Mouse (Mus musculus) hindbrain, embryonic 11.5 days (tissue): ENCODE measurements around the gene Prkcb. TPM values are rescaled to one million over a fixed set of nuclear protein-coding genes. Genes with fewer than 3 reads are reported as not detected.

Experiments
- ATAC-seq: fragments of 200-750 bp; cut with Nextera tagmentation; 2 replicates; pipeline ENCODE4 v1.8.0; 2017; ENCODE audit warnings: mild to moderate bottlenecking, moderate TSS enrichment, moderate library complexity; ENCODE audit not compliant: low FRiP score
- DNase-seq: peaks from one replicate; pipeline ENCODE4 v3.0.0-alpha.2; 2015; ENCODE audit warnings: low spot score
- H3K27ac ChIP-seq: fragments of 300-500 bp; sonication (generic); 2 replicates; pipeline ENCODE4 v1.5.1; 2014; ENCODE audit warnings: mild to moderate bottlenecking, low read depth, low read length
- H3K27me3 ChIP-seq: fragments of 300-500 bp; sonication (generic); 2 replicates; pipeline ENCODE4 v1.6.1; 2014; ENCODE audit warnings: mild to moderate bottlenecking, low read length, moderate library complexity, mixed read lengths; ENCODE audit not compliant: control insufficient read depth, insufficient read depth
- H3K36me3 ChIP-seq: fragments of 300-500 bp; sonication (generic); 2 replicates; pipeline ENCODE4 v1.6.1; 2014; ENCODE audit warnings: mild to moderate bottlenecking, low read length, moderate library complexity, mixed read lengths; ENCODE audit not compliant: control insufficient read depth, insufficient read depth
- H3K4me1 ChIP-seq: fragments of 300-500 bp; sonication (generic); replicated peaks from 2 replicates; pipeline ENCODE4 v1.6.1; 2014; ENCODE audit warnings: low read length, mixed read lengths; ENCODE audit not compliant: control insufficient read depth, insufficient read depth
- H3K4me2 ChIP-seq: fragments of 300-500 bp; sonication (generic); replicated peaks from 2 replicates; pipeline ENCODE4 v1.6.1; 2014; ENCODE audit warnings: mild to moderate bottlenecking, low read depth, low read length
- H3K4me3 ChIP-seq: fragments of 300-500 bp; sonication (generic); 2 replicates; pipeline ENCODE4 v1.5.1; 2014; ENCODE audit warnings: low read depth, low read length
- H3K9ac ChIP-seq: fragments of 300-500 bp; sonication (generic); 2 replicates; pipeline ENCODE4 v1.6.1; 2014; ENCODE audit warnings: low read depth, low read length
- H3K9me3 ChIP-seq: fragments of 300-500 bp; sonication (generic); 2 replicates; pipeline ENCODE4 v1.6.1; 2016; ENCODE audit warnings: low read length; ENCODE audit not compliant: control insufficient read depth
- WGBS: fragments of 180-500 bp; shearing (Covaris S2); extraction: QIAGEN DNeasy Blood & Tissue Kit; methylation state at CpG from one replicate; pipeline ENCODE4 v1.1.7; 2014; 5-methylcytosine and 5-hydroxymethylcytosine counted together
- polyA plus RNA-seq: library from polyadenylated mRNA; unstranded; fragments of >200 nt; fragmentation: Nextera tagmentation; extraction: Ambion mirVana; gene quantifications from 2 replicates; pipeline ENCODE4 v1.2.1, GENCODE M21; 2014

Gene Prkcb
- polyA plus RNA-seq, 1 experiment from 2014 or later, result 22.3 TPM

DNA sequence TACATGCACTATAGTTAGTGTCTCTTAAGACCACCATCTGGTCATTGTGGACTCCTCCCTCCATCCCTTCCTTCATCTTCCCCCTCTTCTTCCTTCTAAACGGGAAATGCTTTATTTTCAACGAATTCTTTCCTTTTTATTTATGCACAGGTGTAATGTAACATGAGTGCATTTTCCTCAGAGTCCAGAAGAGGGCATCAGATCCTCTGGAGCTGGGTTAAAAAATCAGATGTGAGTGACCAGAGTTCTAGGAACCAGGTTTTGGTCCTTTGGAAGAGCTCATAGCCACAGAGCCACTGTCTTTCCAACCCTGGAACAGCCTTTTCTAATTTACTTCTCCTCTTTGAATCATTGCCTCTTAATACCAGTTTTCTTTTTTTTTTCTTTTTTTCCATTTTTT lies 6.0 kb upstream of the Prkcb start:
- Histone ChIP-seq H3K4me3 (no peak overlapping the region), H3K36me3 (no peaks in the 10 kb centered on the region), H3K9me3 (no peaks in the 10 kb centered on the region), H3K9ac (no peak overlapping the region), H3K4me1 (0 out of 2 replicates have a peak, but pooled peaks cover 2% of the 10 kb centered on the region), H3K27ac (no peak overlapping the region), H3K27me3 (no peaks in the 10 kb centered on the region), H3K4me2 (no peak overlapping the region)
- 84% methylated on average over 2 of the region's 2 CpGs for WGBS
- DNase-seq (no peak), ATAC-seq (no peak)

DNA sequence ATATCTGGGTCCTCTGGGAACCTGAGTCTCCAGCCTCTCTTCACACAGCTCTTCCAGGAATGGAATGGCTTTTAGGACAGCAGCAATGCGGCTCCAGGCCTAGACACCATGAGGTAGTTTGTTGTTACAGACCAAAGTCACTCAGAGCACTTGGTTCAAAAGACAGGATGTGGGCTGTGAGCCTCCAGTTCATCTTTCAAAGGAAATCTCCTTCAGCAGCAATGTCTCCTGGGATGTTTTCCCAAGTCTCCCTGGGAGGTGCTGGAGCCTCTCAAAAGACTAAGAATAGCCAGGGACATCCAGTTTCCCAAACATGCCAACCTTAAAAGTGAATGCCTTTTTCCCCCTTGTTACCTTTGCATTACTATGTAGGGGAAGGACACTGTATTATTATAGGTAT lies 1.3 kb upstream of the Prkcb start:
- DNase-seq, result no peak
- Histone ChIP-seq H3K27me3 (peaks cover 16% of the 10 kb centered on the region), H3K9ac (no peak overlapping the region), H3K4me1 (0 out of 2 replicates have a peak, but pooled peaks cover 2% of the 10 kb centered on the region), H3K4me2 (no peak overlapping the region), H3K27ac (no peak overlapping the region), H3K4me3 (no peak overlapping the region), H3K36me3 (no peaks in the 10 kb centered on the region), H3K9me3 (no peaks in the 10 kb centered on the region)
- no peak for ATAC-seq
- 52% methylated on average over 1 of the region's 1 CpGs for WGBS

DNA sequence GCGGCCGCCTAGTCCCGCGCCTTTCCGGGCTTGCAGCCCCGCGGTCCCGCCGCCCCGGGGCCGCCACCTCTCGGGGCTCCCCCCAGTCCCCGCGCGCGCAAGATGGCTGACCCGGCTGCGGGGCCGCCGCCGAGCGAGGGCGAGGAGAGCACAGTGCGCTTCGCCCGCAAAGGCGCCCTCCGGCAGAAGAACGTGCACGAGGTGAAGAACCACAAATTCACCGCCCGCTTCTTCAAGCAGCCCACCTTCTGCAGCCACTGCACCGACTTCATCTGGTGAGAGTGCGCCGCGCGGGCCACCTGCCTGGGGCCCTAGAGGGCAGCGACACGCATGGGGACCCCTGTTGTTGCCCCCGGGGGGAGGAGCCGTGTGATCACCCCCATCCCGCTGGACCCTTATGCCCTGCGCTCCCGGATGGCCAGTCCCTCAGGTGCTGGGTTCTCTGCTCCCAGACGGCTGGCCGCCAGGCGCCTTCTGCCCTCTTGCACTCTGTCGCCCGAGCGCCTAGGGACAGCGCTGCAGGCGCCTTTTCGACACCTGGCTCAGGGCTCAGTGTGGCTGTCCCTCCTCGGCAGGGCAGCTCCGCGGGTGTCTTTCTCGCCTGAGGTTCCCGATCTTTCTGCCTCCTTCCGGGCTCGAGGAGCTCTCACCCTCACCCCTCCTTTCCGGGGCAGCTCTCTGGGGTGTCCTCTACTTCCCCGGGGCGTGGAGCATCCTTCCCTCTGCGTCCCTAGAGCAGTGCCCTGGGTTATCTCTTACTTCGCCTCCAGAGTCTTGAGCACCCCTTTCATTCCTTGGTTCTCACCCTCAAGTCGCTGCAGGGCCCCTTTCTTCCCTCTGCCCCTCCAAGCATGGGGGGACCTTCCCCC lies 926 bp downstream of the Prkcb start:
- DNase-seq, result no peak

DNA sequence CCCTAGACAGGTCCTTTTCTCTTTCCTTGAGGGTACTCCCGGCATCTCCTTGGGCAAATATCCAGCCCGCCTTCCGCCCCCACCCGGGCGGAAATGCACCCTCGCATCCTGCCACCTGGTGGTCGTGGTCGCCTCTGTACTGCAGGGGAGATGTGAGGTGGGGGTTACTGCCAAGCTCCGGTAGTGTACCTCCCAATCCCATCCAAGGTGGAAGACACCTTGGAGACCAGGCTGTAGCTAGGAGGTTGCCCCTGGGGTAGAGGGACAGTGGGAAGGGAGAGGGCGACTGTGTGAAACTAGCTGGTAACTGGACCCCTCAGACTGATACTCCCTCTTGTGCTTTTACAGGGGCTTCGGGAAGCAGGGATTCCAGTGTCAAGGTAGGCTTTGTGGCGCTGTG lies 1.6 kb downstream of the Prkcb start:
- H3K9me3 ChIP-seq, result no peaks in the 10 kb centered on the region
- WGBS, result 10% methylated on average over 12 of the region's 12 CpGs
- H3K27ac ChIP-seq, result no peak overlapping the region
- DNase-seq, result peak; percentile 27
- 0 out of 2 replicates have a peak, but pooled peaks cover 2% of the 10 kb centered on the region for H3K4me1 ChIP-seq
- H3K9ac ChIP-seq, result no peak overlapping the region
- H3K4me3 ChIP-seq, result peak overlapping the region; percentile 55
- peak overlapping the region; percentile 91 for H3K4me2 ChIP-seq
- H3K36me3 ChIP-seq, result no peaks in the 10 kb centered on the region
- peaks cover 16% of the 10 kb centered on the region for H3K27me3 ChIP-seq
- ATAC-seq, result 0 out of 2 replicates have a peak, but pooled peaks have one; percentile 28

More for the DNA sequence above, 926 bp downstream of the Prkcb start:
- Histone ChIP-seq H3K27ac (no peak overlapping the region), H3K36me3 (no peaks in the 10 kb centered on the region), H3K27me3 (peaks cover 16% of the 10 kb centered on the region), H3K4me2 (peak overlapping the region; percentile 91), H3K4me1 (0 out of 2 replicates have a peak, but pooled peaks cover 2% of the 10 kb centered on the region), H3K4me3 (peak overlapping the region; percentile 55), H3K9me3 (no peaks in the 10 kb centered on the region), H3K9ac (peak overlapping the region; percentile 53)
- WGBS, result under 1% methylated on average over 63 of the region's 66 CpGs
- ATAC-seq, result peak; percentile 65

DNA sequence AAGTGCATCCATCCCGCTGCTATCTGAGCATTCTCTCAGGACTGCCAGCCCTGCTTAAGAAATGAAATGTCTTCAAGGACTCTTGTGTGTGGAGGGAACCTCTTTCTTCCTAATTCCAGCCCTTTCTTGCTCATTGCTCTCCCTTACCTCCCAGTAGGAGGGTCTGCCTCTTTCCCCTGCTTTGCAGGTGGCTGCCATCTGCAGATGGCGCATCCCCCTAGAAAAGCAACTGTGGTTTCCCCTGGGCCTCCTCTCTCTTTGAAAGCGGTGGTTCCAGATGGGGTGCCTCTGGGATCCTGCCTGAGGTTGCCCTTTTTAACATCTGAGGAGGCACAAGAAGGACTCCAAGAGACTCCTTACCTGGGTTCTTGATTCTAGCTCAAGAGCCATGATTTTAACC lies 2.2 kb downstream of the Prkcb start:
- Histone ChIP-seq H3K4me2 (no peak overlapping the region), H3K4me3 (no peak overlapping the region), H3K9ac (no peak overlapping the region), H3K36me3 (no peaks in the 10 kb centered on the region), H3K27me3 (peaks cover 16% of the 10 kb centered on the region), H3K9me3 (no peaks in the 10 kb centered on the region), H3K27ac (no peak overlapping the region), H3K4me1 (0 out of 2 replicates have a peak, but pooled peaks cover 2% of the 10 kb centered on the region)
- DNase-seq (no peak), ATAC-seq (no peak)
- WGBS, result 61% methylated on average over 3 of the region's 3 CpGs

DNA sequence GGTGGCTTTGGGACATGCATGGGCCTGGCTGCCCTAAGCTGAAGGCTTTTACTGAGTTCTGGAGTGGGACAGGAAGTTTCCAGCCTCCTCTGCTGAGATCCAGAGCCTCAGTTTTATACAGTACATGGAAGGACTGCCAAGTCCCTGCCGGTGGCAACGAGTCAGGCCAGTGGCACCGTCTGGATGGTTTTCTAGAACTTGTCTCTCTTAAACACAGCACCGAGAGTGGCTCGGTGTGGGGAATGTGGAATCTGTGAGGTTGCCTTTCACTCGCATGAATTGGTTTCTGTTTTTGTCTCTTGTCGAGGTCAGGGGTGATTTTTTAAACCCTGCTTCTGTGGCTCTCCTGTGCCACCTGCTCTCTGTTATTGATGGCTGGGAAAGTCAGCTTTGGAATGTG lies 3.6 kb downstream of the Prkcb start:
- H3K36me3 ChIP-seq, result no peaks in the 10 kb centered on the region
- H3K4me1 ChIP-seq, result 0 out of 2 replicates have a peak, but pooled peaks cover 1% of the 10 kb centered on the region
- no peaks in the 10 kb centered on the region for H3K9me3 ChIP-seq
- H3K4me3 ChIP-seq, result no peak overlapping the region
- 52% methylated on average over 7 of the region's 7 CpGs for WGBS
- no peak overlapping the region for H3K4me2 ChIP-seq
- no peak for ATAC-seq
- no peak overlapping the region for H3K27ac ChIP-seq
- no peak for DNase-seq
- H3K9ac ChIP-seq, result no peak overlapping the region
- peaks cover 16% of the 10 kb centered on the region for H3K27me3 ChIP-seq

DNA sequence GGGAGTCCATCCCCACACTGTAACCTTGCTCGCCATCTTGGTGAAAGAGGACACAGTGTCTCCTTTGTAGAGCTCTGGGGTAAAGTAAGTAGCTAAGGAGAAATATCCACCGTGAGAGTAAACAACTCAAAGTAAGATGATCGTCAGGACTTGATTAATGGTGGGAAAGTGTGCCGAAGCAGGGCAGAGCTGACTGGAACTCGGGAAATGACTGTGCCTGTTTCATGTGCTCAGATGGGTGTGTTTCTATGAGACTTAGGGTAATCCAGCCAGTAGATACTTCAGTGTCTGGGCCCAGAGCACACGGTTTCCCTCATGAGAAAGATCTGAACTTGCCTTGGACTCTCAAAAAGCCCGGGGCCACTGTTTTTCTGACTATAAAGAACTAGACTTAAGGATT lies 5.6 kb downstream of the Prkcb start:
- Histone ChIP-seq H3K4me3 (no peak overlapping the region), H3K36me3 (no peaks in the 10 kb centered on the region), H3K9me3 (no peaks in the 10 kb centered on the region), H3K27me3 (peaks cover 12% of the 10 kb centered on the region), H3K27ac (no peak overlapping the region), H3K4me1 (no peaks in the 10 kb centered on the region), H3K9ac (no peak overlapping the region), H3K4me2 (no peak overlapping the region)
- 81% methylated on average over 7 of the region's 7 CpGs for WGBS
- ATAC-seq (no peak), DNase-seq (no peak)

DNA sequence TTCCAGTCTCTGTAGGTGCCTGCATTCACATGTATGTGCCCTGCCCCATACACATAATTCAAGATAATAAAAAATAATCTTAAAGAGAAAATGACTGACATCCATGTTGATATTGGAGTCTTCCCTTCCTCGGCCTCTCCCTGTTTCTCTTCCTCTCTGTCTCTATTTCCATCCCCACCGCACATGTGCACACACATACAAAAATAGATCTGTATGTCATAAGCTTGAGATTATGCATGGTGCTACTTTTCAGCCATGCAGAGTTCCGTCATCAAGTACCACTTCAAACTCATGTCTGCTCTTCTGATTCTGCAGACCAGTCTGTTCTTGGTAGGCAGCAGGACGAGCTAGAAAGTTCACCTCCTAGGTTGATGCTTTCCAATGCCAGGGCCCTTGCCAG lies 6.8 kb downstream of the Prkcb start:
- Histone ChIP-seq H3K27me3 (peaks cover 2% of the 10 kb centered on the region), H3K4me1 (no peaks in the 10 kb centered on the region), H3K4me2 (no peak overlapping the region), H3K9me3 (no peaks in the 10 kb centered on the region), H3K4me3 (no peak overlapping the region), H3K9ac (no peak overlapping the region), H3K27ac (no peak overlapping the region), H3K36me3 (no peaks in the 10 kb centered on the region)
- DNase-seq (no peak), ATAC-seq (no peak)
- 89% methylated on average over 4 of the region's 4 CpGs for WGBS

DNA sequence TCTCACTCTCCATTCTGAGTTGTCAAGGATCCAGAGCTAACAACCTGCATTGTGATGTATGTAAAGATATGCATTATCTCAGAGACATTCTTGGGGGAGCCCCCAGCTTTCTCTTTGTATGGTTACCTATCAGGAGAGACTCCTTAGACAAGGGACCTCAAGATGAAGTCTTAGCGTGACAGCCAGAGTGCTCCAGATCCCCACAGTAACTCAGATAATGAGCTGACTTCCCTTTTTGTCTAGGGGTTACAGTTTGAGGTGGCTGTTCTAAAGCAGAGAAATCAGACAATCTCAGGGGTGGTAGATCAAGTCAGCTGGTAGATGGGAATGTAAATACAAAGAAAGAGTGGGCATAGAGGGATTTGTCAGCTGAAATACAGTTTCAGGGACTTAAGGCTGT lies 7.8 kb downstream of the Prkcb start:
- Histone ChIP-seq H3K27ac (no peak overlapping the region), H3K4me2 (no peak overlapping the region), H3K27me3 (no peaks in the 10 kb centered on the region), H3K4me3 (no peak overlapping the region), H3K36me3 (no peaks in the 10 kb centered on the region), H3K9me3 (no peaks in the 10 kb centered on the region), H3K9ac (no peak overlapping the region), H3K4me1 (no peaks in the 10 kb centered on the region)
- 83% methylated on average over 1 of the region's 1 CpGs for WGBS
- DNase-seq (no peak), ATAC-seq (no peak)
